Mouse (Mus musculus): ENCODE measurements around the gene Sipa1l1.

Gene Sipa1l1

GRCm38 (mm10) chr12:82486829-82487560 is 317.9 kb downstream of the Sipa1l1 start:
- in situ Hi-C loops (cut with MboI; ENCODE audit: unreplicated experiment in 2 of 2) = loop anchor here (25.0 kb wide), 1 partner anchor 1000 kb away; the partner anchor contains the start of gene Dpf3 (in 2 of the 2)

GRCm38 (mm10) chr12:82489093-82489492 is 320.0 kb downstream of the Sipa1l1 start:
- in situ Hi-C loops (cut with MboI; ENCODE audit: unreplicated experiment in 2 of 2) = loop anchor here (25.0 kb wide), 1 partner anchor 998 kb away; the partner anchor contains the start of gene Dpf3 (in 2 of the 2)

DNA sequence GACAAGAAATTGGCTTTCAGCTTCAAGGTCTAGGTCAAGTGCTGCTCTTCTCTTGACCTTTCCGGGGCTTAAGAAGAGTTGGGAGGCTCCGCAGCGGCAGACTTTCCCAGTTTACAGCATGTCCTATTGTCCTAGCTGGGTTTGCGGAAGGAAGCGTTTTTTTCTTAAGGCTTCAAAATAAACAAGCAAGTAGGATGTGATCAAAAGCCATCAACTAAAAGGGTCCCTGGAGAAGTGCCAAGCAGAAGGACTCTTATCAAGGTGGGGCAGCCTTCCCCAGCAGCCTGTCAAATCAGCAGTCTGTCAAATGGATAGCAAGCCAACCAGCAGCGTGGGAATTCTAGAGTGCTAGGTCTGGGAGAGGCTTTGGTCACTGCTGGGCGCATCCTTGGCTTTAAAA is 320.5 kb downstream of the Sipa1l1 start:
- in situ Hi-C loops (cut with MboI; ENCODE audit: unreplicated experiment in 2 of 2) = loop anchor here (25.0 kb wide), 1 partner anchor 998 kb away; the partner anchor contains the start of gene Dpf3 (in 2 of the 2)

DNA sequence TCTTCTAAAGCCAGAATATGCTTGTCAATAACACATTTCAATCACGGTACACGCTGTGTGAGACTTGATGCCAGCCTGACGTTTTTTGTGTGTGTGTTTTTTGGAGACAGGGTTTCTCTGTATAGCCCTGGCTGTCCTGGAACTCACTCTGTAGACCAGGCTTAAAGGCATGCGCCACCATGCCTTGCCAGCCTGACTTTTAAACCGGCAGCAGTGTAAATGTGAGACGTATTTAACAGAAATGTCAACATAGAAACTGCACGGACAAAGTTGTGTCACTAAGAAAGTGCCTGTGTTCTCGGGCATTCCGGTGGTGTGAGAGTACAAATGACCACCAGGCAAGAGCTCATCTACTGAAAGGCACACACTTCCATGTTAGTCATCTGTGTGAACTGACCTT is 323.3 kb downstream of the Sipa1l1 start:
- in situ Hi-C loops (cut with MboI; ENCODE audit: unreplicated experiment in 2 of 2) = loop anchor here (25.0 kb wide), 1 partner anchor 995 kb away; the partner anchor contains the start of gene Dpf3 (in 2 of the 2)

- in situ Hi-C loops (cut with MboI; ENCODE audit: unreplicated experiment in 2 of 2) = loop anchor here (25.0 kb wide), 1 partner anchor 994 kb away; the partner anchor contains the start of gene Dpf3 (in 2 of the 2)
Observed at GRCm38 (mm10) chr12:82493260-82493659, 324.1 kb downstream of the Sipa1l1 start.

- in situ Hi-C loops (cut with MboI; ENCODE audit: unreplicated experiment in 2 of 2) = loop anchor here (25.0 kb wide), 1 partner anchor 991 kb away; the partner anchor contains the start of gene Dpf3 (in 2 of the 2)
Observed at GRCm38 (mm10) chr12:82495936-82496335, 326.8 kb downstream of the Sipa1l1 start.

GRCm38 (mm10) chr12:82497866-82498631 is 328.9 kb downstream of the Sipa1l1 start:
- in situ Hi-C loops (cut with MboI; ENCODE audit: unreplicated experiment in 2 of 2) = loop anchor here (25.0 kb wide), 1 partner anchor 989 kb away; the partner anchor contains the start of gene Dpf3 (in 2 of the 2)

DNA sequence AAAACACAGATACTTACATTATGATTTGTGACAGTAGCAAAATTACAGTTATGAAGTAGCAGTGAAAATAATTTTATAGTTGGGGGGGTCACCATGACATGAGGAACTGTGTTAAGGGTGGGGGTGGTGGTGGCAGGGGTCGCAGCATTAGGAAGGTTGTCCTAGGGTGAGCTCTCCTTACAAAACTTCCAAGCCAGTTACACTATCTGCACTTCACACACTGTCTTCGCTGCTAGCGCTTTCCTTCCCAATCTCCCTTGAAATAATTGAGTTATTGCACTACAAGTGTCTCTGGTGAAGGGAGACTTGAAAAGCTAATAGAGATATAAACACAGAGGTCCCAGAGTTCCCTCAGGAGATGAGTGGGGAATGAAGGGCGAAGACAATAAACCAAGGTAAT is 329.6 kb downstream of the Sipa1l1 start:
- in situ Hi-C loops (cut with MboI; ENCODE audit: unreplicated experiment in 2 of 2) = loop anchor here (25.0 kb wide), 1 partner anchor 989 kb away; the partner anchor contains the start of gene Dpf3 (in 2 of the 2)

DNA sequence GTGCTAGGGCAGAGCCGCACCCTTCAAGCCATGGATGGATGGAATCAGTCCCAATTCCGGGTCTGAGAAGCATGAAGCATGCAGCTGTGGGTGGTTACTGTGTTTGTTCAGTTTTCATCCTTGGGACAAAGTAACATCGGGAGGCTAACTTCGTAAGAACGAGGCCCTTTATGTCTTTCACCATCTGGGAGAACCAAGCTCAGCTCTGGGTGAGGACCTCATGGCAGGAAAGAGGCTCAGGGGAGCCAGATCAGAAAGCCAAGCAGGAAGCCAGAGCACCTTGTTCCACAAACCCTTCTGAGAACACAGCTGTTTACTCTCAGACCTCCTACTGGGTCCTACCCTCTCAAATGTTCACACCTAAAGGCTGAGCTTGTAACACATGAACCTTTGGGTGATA is 330.6 kb downstream of the Sipa1l1 start:
- in situ Hi-C loops (cut with MboI; ENCODE audit: unreplicated experiment in 2 of 2) = loop anchor here (25.0 kb wide), 2 partner anchors 513 to 988 kb away; partner anchors contain the start of gene Dpf3 (in 2 of the 2)

Data from v-Abl transformed pro-B cells (cell line).